Mouse (Mus musculus) heart, postnatal 36 days (tissue): ENCODE data around the gene Lamtor4. TPM values are rescaled to one million over a fixed set of nuclear protein-coding genes. Genes with fewer than 3 reads are reported as not detected.

Experiments
- DNase-seq, 2 experiments: peaks; one replicate each; pipeline ENCODE4 v3.0.0; 2021 to 2022
- intact Hi-C: fragments of 180-260 bp; cut with DNase I; formaldehyde crosslinking; loops from one replicate; pipeline ENCODE4 v1.15.1; 2025
- total RNA-seq, 2 experiments: library from RNA; stranded (reverse); gene quantifications; 2 replicates each; pipeline ENCODE4 v1.2.3; 2021

Lamtor4 gene
- total RNA-seq, 2 experiments from 2014 or later: 57.2 to 61.0 TPM

DNA sequence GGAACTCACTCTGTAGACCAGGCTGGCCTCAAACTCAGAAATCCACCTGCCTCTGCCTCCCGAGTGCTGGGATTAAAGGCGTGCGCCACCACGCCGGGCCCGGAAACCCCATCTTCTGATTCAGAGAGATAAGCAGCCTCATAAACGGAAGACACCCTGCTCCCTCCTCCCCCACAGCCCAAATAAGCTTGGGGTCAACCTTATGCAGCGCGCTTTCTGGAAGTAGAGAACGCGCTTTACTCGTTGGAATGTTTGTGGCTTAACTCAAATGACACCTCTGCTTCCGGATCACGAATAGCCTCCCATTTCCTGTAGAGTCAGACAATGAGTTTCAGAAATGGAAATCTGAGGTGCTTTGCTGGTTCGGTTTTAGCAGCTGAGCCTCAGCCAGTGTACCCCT lies 25.5 kb downstream of the Lamtor4 start:
- no peak for DNase-seq
- intact Hi-C loops: no loop called here

GRCm38 (mm10) chr5:138281798-138282197 lies 26.5 kb downstream of the Lamtor4 start:
- DNase-seq: no peak
- intact Hi-C loops: no loop called here

- intact Hi-C loops: no loop called here
- no peak for DNase-seq
Observed at GRCm38 (mm10) chr5:138283540-138283939, 28.3 kb downstream of the Lamtor4 start.

GRCm38 (mm10) chr5:138287861-138288260 lies 32.6 kb downstream of the Lamtor4 start:
- DNase-seq: no peak
- intact Hi-C loops: no loop called here

DNA sequence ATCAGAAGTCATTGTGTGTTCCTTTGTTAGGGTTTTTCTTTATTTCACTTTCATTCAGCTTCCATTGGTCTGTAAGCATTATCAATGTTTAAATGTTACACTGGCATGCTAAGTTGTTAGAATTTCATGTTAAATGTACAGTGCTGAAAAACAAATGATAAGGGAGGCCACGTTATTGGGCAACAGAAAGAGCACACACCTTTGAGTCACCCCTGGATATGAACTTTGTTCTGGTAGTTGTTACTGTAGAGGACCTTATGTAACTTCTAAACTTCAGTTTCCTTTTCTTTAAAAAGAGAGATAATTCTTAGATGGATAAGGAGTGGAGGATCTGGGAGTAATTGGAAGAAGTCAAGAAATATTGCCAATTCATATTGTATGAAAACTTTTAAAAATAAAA lies 36.4 kb downstream of the Lamtor4 start:
- intact Hi-C loops: no loop called here
- DNase-seq: no peak

DNA sequence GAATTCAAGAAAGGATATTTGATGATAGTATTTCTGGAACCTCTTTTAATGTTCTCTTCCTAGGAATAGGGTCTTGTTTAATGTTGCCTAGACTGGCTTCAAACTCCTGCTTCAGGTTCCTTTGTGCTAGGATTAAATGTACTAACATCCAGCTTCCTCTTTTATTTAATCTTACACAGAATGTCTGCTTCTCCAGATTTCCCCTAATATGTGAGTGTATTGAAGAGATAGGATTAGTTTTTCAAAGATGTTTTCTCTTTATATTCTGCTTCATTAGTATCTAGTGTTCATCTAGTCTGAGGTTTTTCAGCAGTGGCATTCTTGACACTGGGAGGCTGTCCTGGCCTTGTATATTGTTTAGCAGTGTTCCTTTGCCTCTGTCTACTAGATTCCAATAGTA lies 38.9 kb downstream of the Lamtor4 start:
- no peak for DNase-seq
- intact Hi-C loops: no loop called here

DNA sequence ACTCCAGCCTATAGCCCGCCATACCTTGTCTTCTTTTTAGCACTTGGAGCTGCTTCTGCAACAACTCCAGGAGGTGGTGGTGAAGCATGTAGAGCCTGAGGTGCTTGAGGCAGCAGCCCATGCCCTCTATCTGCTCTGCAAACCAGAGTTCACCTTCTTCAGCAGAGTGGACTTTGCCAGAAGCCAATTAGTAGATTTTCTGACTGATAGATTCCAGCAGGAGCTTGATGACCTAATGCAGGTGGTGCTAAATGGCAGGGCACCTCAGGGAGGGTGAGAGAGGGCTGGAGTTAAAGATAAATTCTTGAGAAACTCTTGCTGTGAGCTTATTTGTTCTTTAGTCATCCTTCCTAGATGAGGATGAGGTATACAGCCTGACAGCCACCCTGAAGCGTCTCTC lies 44.3 kb downstream of the Lamtor4 start:
- intact Hi-C loops: no loop called here

More for the DNA sequence above, 44.3 kb downstream of the Lamtor4 start:
- no peak for DNase-seq

Other genes with a start within 250 kb of the Lamtor4 start
- not detected for gene Smok3a, start 234.2 kb upstream of the Lamtor4 start, total RNA-seq
- not detected for gene Smok3b, start 234.1 kb upstream of the Lamtor4 start, total RNA-seq
- gene Smok3c, start 202.3 kb upstream of the Lamtor4 start, total RNA-seq: not detected
- 10 to 100 TPM; 14.1 to 15.1 TPM for gene Zkscan1, start 170.4 kb upstream of the Lamtor4 start, total RNA-seq
- gene Zscan21, start 138.6 kb upstream of the Lamtor4 start, total RNA-seq: 10 to 100 TPM; 10.7 to 13.6 TPM
- 1 to 10 TPM; 7.3 to 8.3 TPM for gene Zfp113, start 99.7 kb upstream of the Lamtor4 start, total RNA-seq
- 100 to 1,000 TPM; 123 to 126 TPM for gene Cops6, start 94.4 kb upstream of the Lamtor4 start, total RNA-seq
- 10 to 100 TPM in 1 of 2 experiments, 1 to 10 TPM in 1; 9.6 to 11.8 TPM for gene Ap4m1, start 83.5 kb upstream of the Lamtor4 start, total RNA-seq
- 10 to 100 TPM; 10.5 to 11.7 TPM for gene Mcm7, start 83.1 kb upstream of the Lamtor4 start, total RNA-seq
- 10 to 100 TPM; 32.8 to 33.5 TPM for gene Taf6, start 68.0 kb upstream of the Lamtor4 start, total RNA-seq
- gene Cnpy4, start 68.0 kb upstream of the Lamtor4 start, total RNA-seq: 1 to 10 TPM; 6.4 to 7.2 TPM
- gene Mblac1, start 61.2 kb upstream of the Lamtor4 start, total RNA-seq: 1 to 10 TPM; 2.9 to 3.1 TPM
- gene Nxpe5, start 29.6 kb upstream of the Lamtor4 start, total RNA-seq: 1 to 10 TPM in 1 of 2 experiments, under 1 TPM in 1; 0.92 to 1.9 TPM
- gene BC037034, start 8.6 kb downstream of the Lamtor4 start, total RNA-seq: 1 to 10 TPM; 2.9 to 4.0 TPM
- under 1 TPM; 0.19 to 0.31 TPM for gene Gal3st4, start 17.4 kb downstream of the Lamtor4 start, total RNA-seq
- gene Gm43720, start 24.5 kb downstream of the Lamtor4 start, total RNA-seq: not detected
- gene Gpc2, start 24.5 kb downstream of the Lamtor4 start, total RNA-seq: under 1 TPM; 0.11 to 0.25 TPM
- gene Stag3, start 24.8 kb downstream of the Lamtor4 start, total RNA-seq: not detected
- gene Pvrig, start 86.5 kb downstream of the Lamtor4 start, total RNA-seq: not detected
- gene Zfp157, start 186.0 kb downstream of the Lamtor4 start, total RNA-seq: 1 to 10 TPM; 4.9 to 5.4 TPM